Mouse (Mus musculus) MEL (cell line): ENCODE results near the gene Tarbp2. TPM values are rescaled to one million over a fixed set of nuclear protein-coding genes. Genes with fewer than 3 reads are reported as not detected.

ENCODE experiments used
- DNase-seq: peaks from one replicate; pipeline ENCODE4 v3.0.0; 2011; ENCODE audit warnings: low read depth, low spot score
- H3K27ac ChIP-seq: 2 replicates; pipeline ENCODE4 v1.5.1; 2012; ENCODE audit warnings: low read depth, mild to moderate bottlenecking, control low read depth, low read length, moderate library complexity; ENCODE audit not compliant: control insufficient read depth
- H3K27me3 ChIP-seq, 2 experiments: fragments of 150-350 bp in 1 of 2; sonication (generic) in 1 of 2; 2 replicates each; pipeline ENCODE4 v1.6.1; 2012; ENCODE audit warnings: low read length in 2 of 2, mild to moderate bottlenecking in 2 of 2, improper control_type of control experiment in 1 of 2, moderate library complexity in 1 of 2; ENCODE audit not compliant: insufficient read depth in 2 of 2, control insufficient read depth in 1 of 2
- H3K36me3 ChIP-seq, 2 experiments: 2 replicates each; pipeline ENCODE4 v1.6.1; 2012 to 2014; ENCODE audit warnings: low read length in 2 of 2, improper control_type of control experiment in 1 of 2, inconsistent platforms in 1 of 2, mild to moderate bottlenecking in 1 of 2; ENCODE audit not compliant: insufficient read depth in 2 of 2, control insufficient read depth in 1 of 2
- H3K4me1 ChIP-seq, 2 experiments: fragments of 150-350 bp in 1 of 2; sonication (generic) in 1 of 2; 2 replicates each; pipeline ENCODE4 v1.6.1; 2012; ENCODE audit warnings: low read length in 2 of 2, improper control_type of control experiment in 1 of 2, mild to moderate bottlenecking in 1 of 2; ENCODE audit not compliant: insufficient read depth in 2 of 2, control insufficient read depth in 1 of 2
- H3K4me3 ChIP-seq, 2 experiments: fragments of 150-350 bp in 1 of 2; sonication (generic) in 1 of 2; 2 replicates each; pipeline ENCODE4 v1.5.1; 2012; ENCODE audit warnings: low read depth in 2 of 2, low read length in 2 of 2, mild to moderate bottlenecking in 2 of 2, moderate library complexity in 2 of 2, control low read depth in 1 of 2, improper control_type of control experiment in 1 of 2; ENCODE audit not compliant: control insufficient read depth in 1 of 2, insufficient read depth in 1 of 2
- H3K79me2 ChIP-seq: 2 replicates; pipeline ENCODE4 v1.6.1; 2012; ENCODE audit warnings: mild to moderate bottlenecking, low read length, moderate library complexity; ENCODE audit not compliant: control insufficient read depth, poor library complexity, insufficient read depth
- H3K9ac ChIP-seq: 2 replicates; pipeline ENCODE4 v1.6.1; 2012; ENCODE audit warnings: low read depth, mild to moderate bottlenecking, control low read depth, low read length, moderate library complexity; ENCODE audit not compliant: control insufficient read depth, poor library complexity, severe bottlenecking
- H3K9me3 ChIP-seq: fragments of 150-350 bp; sonication (generic); replicated peaks from 2 replicates; pipeline ENCODE4 v1.6.1; 2012; ENCODE audit warnings: mild to moderate bottlenecking, low read length, improper control_type of control experiment, moderate library complexity; ENCODE audit not compliant: insufficient read depth
- BHLHE40 ChIP-seq: IDR thresholded peaks from 2 replicates; pipeline ENCODE4 v1.6.1; 2012; ENCODE audit warnings: low read depth, mild to moderate bottlenecking, inconsistent platforms, low read length, improper control_type of control experiment, borderline replicate concordance
- CHD2 ChIP-seq: IDR thresholded peaks from 2 replicates; pipeline ENCODE4 v1.6.1; 2011; ENCODE audit warnings: low read length, improper control_type of control experiment
- CTCF ChIP-seq, 3 experiments: IDR thresholded peaks in 2 of 3; conservative IDR thresholded peaks in 1 of 3; 2 replicates each; pipeline ENCODE4 v1.5.1; 2011 to 2012; ENCODE audit warnings: low read length in 3 of 3, low read depth in 2 of 3, mild to moderate bottlenecking in 2 of 3, improper control_type of control experiment in 1 of 3, inconsistent platforms in 1 of 3, mixed read lengths in 1 of 3, moderate library complexity in 1 of 3; ENCODE audit not compliant: control insufficient read depth in 1 of 3, insufficient read depth in 1 of 3, poor library complexity in 1 of 3, severe bottlenecking in 1 of 3
- E2F4 ChIP-seq: IDR thresholded peaks from 2 replicates; pipeline ENCODE4 v1.6.1; 2011; ENCODE audit warnings: low read depth, low read length, improper control_type of control experiment, borderline replicate concordance
- ELF1 ChIP-seq: IDR thresholded peaks from 2 replicates; pipeline ENCODE4 v1.6.1; 2014; ENCODE audit warnings: low read depth, mild to moderate bottlenecking, inconsistent platforms, low read length, improper control_type of control experiment, moderate library complexity
- EP300 ChIP-seq, 2 experiments: IDR thresholded peaks; 2 replicates each; pipeline ENCODE4 v1.6.1; 2011; ENCODE audit warnings: improper control_type of control experiment in 2 of 2, low read length in 2 of 2, low read depth in 1 of 2, mild to moderate bottlenecking in 1 of 2
- ETS1 ChIP-seq: IDR thresholded peaks from 2 replicates; pipeline ENCODE4 v1.6.1; 2012; ENCODE audit warnings: low read depth, mild to moderate bottlenecking, inconsistent platforms, low read length, improper control_type of control experiment, moderate library complexity
- GATA1 ChIP-seq: IDR thresholded peaks from 2 replicates; pipeline ENCODE4 v1.6.1; 2011; ENCODE audit warnings: low read depth, low read length, improper control_type of control experiment
- HCFC1 ChIP-seq: IDR thresholded peaks from 2 replicates; pipeline ENCODE4 v1.6.1; 2012; ENCODE audit warnings: low read depth, mild to moderate bottlenecking, inconsistent platforms, low read length, improper control_type of control experiment, moderate library complexity
- KAT2A ChIP-seq: conservative IDR thresholded peaks from 2 replicates; pipeline ENCODE4 v1.6.1; 2012; ENCODE audit warnings: low read depth, low read length, improper control_type of control experiment, inconsistent platforms
- MAZ ChIP-seq: IDR thresholded peaks from 2 replicates; pipeline ENCODE4 v1.6.1; 2012; ENCODE audit warnings: low read depth, mild to moderate bottlenecking, inconsistent platforms, low read length, improper control_type of control experiment
- MXI1 ChIP-seq: IDR thresholded peaks from 2 replicates; pipeline ENCODE4 v1.6.1; 2011; ENCODE audit warnings: mild to moderate bottlenecking, low read depth, low read length, improper control_type of control experiment
- MYB ChIP-seq: IDR thresholded peaks from 2 replicates; pipeline ENCODE4 v1.6.1; 2011; ENCODE audit warnings: mild to moderate bottlenecking, low read depth, low read length, improper control_type of control experiment
- MYC ChIP-seq: IDR thresholded peaks from 2 replicates; pipeline ENCODE4 v1.6.1; 2011; ENCODE audit warnings: low read depth, mild to moderate bottlenecking, low read length, improper control_type of control experiment, moderate library complexity
- NRF1 ChIP-seq: IDR thresholded peaks from 2 replicates; pipeline ENCODE4 v1.6.1; 2014; ENCODE audit warnings: low read depth, mild to moderate bottlenecking, inconsistent platforms, low read length, improper control_type of control experiment, moderate library complexity; ENCODE audit not compliant: poor library complexity, insufficient read depth, severe bottlenecking
- POLR2A ChIP-seq, 2 experiments: IDR thresholded peaks; 2 replicates each; pipeline ENCODE4 v1.6.1; 2011 to 2012; ENCODE audit warnings: low read length in 2 of 2, mild to moderate bottlenecking in 2 of 2, control low read depth in 1 of 2, improper control_type of control experiment in 1 of 2, low read depth in 1 of 2, moderate library complexity in 1 of 2; ENCODE audit not compliant: control insufficient read depth in 1 of 2, insufficient read depth in 1 of 2, poor library complexity in 1 of 2
- POLR2AphosphoS2 ChIP-seq: IDR thresholded peaks from 2 replicates; pipeline ENCODE4 v1.6.1; 2011; ENCODE audit warnings: low read length, improper control_type of control experiment
- POLR2AphosphoS5 ChIP-seq: IDR thresholded peaks from 2 replicates; pipeline ENCODE4 v1.6.1; 2012; ENCODE audit warnings: low read depth, borderline replicate concordance, mild to moderate bottlenecking, inconsistent platforms, low read length, moderate library complexity, mixed read lengths
- RCOR1 ChIP-seq: IDR thresholded peaks from 2 replicates; pipeline ENCODE4 v1.6.1; 2012; ENCODE audit warnings: low read depth, mild to moderate bottlenecking, inconsistent platforms, low read length, improper control_type of control experiment
- SIN3A ChIP-seq: IDR thresholded peaks from 2 replicates; pipeline ENCODE4 v1.6.1; 2012; ENCODE audit warnings: low read length, improper control_type of control experiment, inconsistent platforms
- SMC3 ChIP-seq: IDR thresholded peaks from 2 replicates; pipeline ENCODE4 v1.6.1; 2011; ENCODE audit warnings: low read depth, low read length, improper control_type of control experiment
- TBP ChIP-seq: IDR thresholded peaks from 2 replicates; pipeline ENCODE4 v1.8.0; 2011; ENCODE audit warnings: low read depth, low read length, improper control_type of control experiment
- TCF12 ChIP-seq: IDR thresholded peaks from 2 replicates; pipeline ENCODE4 v1.6.1; 2014; ENCODE audit warnings: low read depth, mild to moderate bottlenecking, inconsistent platforms, low read length, improper control_type of control experiment, moderate library complexity
- USF2 ChIP-seq, 2 experiments: IDR thresholded peaks; 2 replicates each; pipeline ENCODE4 v1.6.1; 2011 to 2012; ENCODE audit warnings: improper control_type of control experiment in 2 of 2, low read length in 2 of 2, borderline replicate concordance in 1 of 2, inconsistent platforms in 1 of 2, low read depth in 1 of 2, mild to moderate bottlenecking in 1 of 2; ENCODE audit not compliant: insufficient read depth in 1 of 2
- ZC3H11A ChIP-seq: IDR thresholded peaks from 2 replicates; pipeline ENCODE4 v1.6.1; 2012; ENCODE audit warnings: low read depth, mild to moderate bottlenecking, inconsistent platforms, low read length, improper control_type of control experiment
- ZMIZ1 ChIP-seq: IDR thresholded peaks from 2 replicates; pipeline ENCODE4 v1.6.1; 2012; ENCODE audit warnings: low read depth, mild to moderate bottlenecking, inconsistent platforms, low read length, improper control_type of control experiment, moderate library complexity
- ZNF384 ChIP-seq: IDR thresholded peaks from 2 replicates; pipeline ENCODE4 v1.6.1; 2012; ENCODE audit warnings: low read depth, mild to moderate bottlenecking, inconsistent platforms, low read length, improper control_type of control experiment
- polyA plus RNA-seq, 2 experiments: library from polyadenylated mRNA; stranded (reverse) in 1 of 2; unstranded in 1 of 2; fragments of >175 nt in 1 of 2; fragments of >200 nt in 1 of 2; gene quantifications; 2 replicates each; pipeline versions ENCODE4 v1.2.1 to v1.2.4; 2012; ENCODE audit warnings: low replicate concordance in 2 of 2, low read depth in 1 of 2; ENCODE audit not compliant: insufficient read length in 2 of 2, insufficient read depth in 1 of 2, missing spikeins in 1 of 2
- total RNA-seq: library from RNA; depleted of rRNA; stranded (reverse); fragments of 300-350 nt; gene quantifications from 2 replicates; pipeline ENCODE4 v1.2.3, GENCODE M21; 2012

Gene Tarbp2
- total and polyA plus RNA-seq, 3 experiments = 155 to 182 TPM; not detected in 1

DNA sequence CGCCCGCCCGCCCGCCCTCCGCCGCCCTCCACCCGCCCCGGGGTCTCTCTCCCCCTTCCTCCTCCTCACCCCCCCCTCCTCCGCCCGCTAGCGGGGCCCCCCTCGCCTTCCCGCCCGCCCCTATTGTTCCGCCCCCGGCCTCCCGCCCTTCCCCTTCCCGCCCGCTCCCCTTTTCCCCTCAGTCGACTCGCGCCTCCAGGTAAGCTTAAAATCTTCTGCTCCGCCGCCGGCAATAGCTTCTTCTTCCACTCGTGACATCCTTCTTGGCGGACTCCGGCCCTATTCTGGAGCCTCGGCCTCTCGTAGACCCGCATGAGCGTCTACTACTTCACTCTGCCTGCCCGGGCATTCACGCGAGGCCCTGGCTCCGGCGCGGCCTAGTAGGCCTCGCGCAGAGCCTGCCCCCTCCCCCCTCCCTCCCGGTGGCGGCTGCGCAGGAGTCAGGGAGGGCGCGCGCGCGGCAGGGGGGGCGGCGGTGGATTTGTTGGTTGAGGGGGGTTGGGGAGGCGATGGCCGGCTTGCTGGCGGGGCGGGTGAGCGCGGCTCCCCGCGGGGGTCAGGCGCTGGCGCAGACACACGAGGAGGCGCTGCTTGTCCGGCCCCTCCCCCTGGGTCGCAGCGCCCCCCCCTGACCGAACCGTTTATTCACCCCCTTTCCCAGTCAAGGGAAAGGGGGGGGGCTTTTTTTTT is 47.2 kb upstream of the Tarbp2 start (continued):
- TF ChIP-seq E2F4 (no peak), MYC (peak; percentile 58), MYB (0 out of 2 replicates have a peak, but pooled peaks have one; percentile 7), SMC3 (no peak), CTCF (IDR thresholded peaks at IDR 0.05 in 2 of 3, conservative IDR thresholded peaks at IDR 0.05 in 1 of 3; ENCODE audit: control insufficient read depth in 1 of 3, insufficient read depth in 1 of 3, low read depth in 2 of 3, low read length in 3 of 3, poor library complexity in 1 of 3, severe bottlenecking in 1 of 3) (peak in 2 of 3 experiments; percentile 50 to 69; a peak in 4 of 6 replicates), POLR2AphosphoS2 (peak; percentile 83), POLR2AphosphoS5 (no peak), ZC3H11A (no peak), TCF12 (0 out of 2 replicates have a peak, but pooled peaks have one; percentile 4)

DNA sequence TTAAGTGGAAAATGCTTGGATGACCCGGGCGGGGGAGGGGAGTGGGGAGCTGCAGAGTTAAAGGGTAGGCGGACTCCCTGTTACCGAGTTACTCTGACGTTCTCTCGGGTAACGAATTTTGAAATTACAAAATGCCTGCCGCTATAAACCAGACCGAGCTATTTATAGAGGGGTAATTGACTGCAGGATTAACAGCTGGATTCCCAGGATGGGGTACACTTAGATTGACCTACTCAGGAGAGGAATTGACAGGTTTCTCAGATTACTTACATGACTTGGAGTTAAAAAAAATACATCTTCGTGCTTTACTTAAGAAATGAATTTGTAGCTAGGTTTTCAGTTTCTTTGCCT is 46.7 kb upstream of the Tarbp2 start:
- peak overlapping the region; percentile 99 for H3K9ac ChIP-seq
- H3K9me3 ChIP-seq = no peaks in the 10 kb centered on the region
- H3K27ac ChIP-seq = peak overlapping the region; percentile 51
- no peaks in the 10 kb centered on the region for H3K27me3 ChIP-seq
- DNase-seq = no peak
- H3K4me1 ChIP-seq = peaks cover 6 to 9% of the 10 kb centered on the region in 2 experiments; a peak in 2 of 4 replicates
- H3K79me2 ChIP-seq = peaks cover 39% of the 10 kb centered on the region
- H3K36me3 ChIP-seq = peaks cover 36 to 38% of the 10 kb centered on the region in 2 experiments
- TF ChIP-seq POLR2A (IDR thresholded peaks at IDR 0.05; ENCODE audit: control insufficient read depth in 1 of 2, insufficient read depth in 1 of 2, low read depth in 1 of 2, low read length in 2 of 2, poor library complexity in 1 of 2) (no peak), TBP (no peak), CHD2 (no peak), SIN3A (peak; percentile 62; the same call in 1 of the 2 replicates), ZNF384 (no peak; the same call in 1 of the 2 replicates)
- TF ChIP-seq, all 39 proteins: peak for 1
- peak overlapping the region; percentile 81 to 92 for H3K4me3 ChIP-seq

DNA sequence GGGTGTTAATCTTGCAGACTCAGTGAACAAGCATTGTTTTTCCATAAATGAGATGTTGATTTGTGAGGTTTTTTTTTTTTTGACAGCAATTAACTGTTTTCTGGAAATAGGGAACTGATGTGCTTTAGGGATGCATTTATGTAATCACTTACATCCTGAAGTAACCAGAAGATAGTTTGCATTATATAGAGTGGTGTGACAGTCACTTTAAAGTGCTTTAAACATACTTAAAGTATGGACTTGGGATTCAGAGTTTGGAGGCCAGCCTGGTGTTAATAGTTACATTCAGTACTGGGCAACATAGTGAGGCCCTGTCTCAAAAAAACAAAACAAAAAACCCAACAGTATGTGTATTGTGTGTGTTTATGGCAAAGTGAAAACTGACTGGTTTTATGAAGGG is 46.3 kb upstream of the Tarbp2 start:
- Histone ChIP-seq H3K27ac (no peak overlapping the region), H3K36me3 (peaks cover 39 to 41% of the 10 kb centered on the region in 2 experiments)
- TF ChIP-seq MYB = no peak
- TF ChIP-seq ETS1 = no peak
- TF ChIP-seq MYC = no peak
- TF ChIP-seq TBP = no peak
- TF ChIP-seq NRF1 = no peak
- no peak for TF ChIP-seq GATA1
- TF ChIP-seq BHLHE40 = no peak
- TF ChIP-seq HCFC1 = 0 out of 2 replicates have a peak, but pooled peaks have one; percentile 29
- no peak for TF ChIP-seq CTCF (IDR thresholded peaks at IDR 0.05 in 2 of 3, conservative IDR thresholded peaks at IDR 0.05 in 1 of 3; ENCODE audit: control insufficient read depth in 1 of 3, insufficient read depth in 1 of 3, low read depth in 2 of 3, low read length in 3 of 3, poor library complexity in 1 of 3, severe bottlenecking in 1 of 3)
- no peak for TF ChIP-seq MAZ
- no peak for TF ChIP-seq RCOR1
- TF ChIP-seq ZMIZ1 = no peak
- peak; percentile 58; the same call in 1 of the 2 replicates for TF ChIP-seq MXI1
- 0 out of 2 replicates have a peak, but pooled peaks have one; percentile 20 for TF ChIP-seq ZNF384
- TF ChIP-seq EP300 (IDR thresholded peaks at IDR 0.05; ENCODE audit: low read depth in 1 of 2, low read length in 2 of 2) = no peak; a peak in 1 of 4 replicates
- no peak for TF ChIP-seq KAT2A
- TF ChIP-seq USF2 (IDR thresholded peaks at IDR 0.05; ENCODE audit: borderline replicate concordance in 1 of 2, insufficient read depth in 1 of 2, low read depth in 1 of 2, low read length in 2 of 2) = no peak
- no peak for TF ChIP-seq ELF1

More for the DNA sequence above, 46.3 kb upstream of the Tarbp2 start:
- Histone ChIP-seq H3K4me3 (peak overlapping the region; percentile 5 to 81; a peak in 3 of 4 replicates), H3K9me3 (no peaks in the 10 kb centered on the region), H3K27me3 (no peaks in the 10 kb centered on the region), H3K4me1 (peaks cover 6 to 9% of the 10 kb centered on the region in 2 experiments; a peak in 2 of 4 replicates), H3K79me2 (peaks cover 42% of the 10 kb centered on the region), H3K9ac (peak overlapping the region; percentile 99)
- DNase-seq = no peak
